Mouse (Mus musculus): ENCODE data around the gene Gm13420.

DNA sequence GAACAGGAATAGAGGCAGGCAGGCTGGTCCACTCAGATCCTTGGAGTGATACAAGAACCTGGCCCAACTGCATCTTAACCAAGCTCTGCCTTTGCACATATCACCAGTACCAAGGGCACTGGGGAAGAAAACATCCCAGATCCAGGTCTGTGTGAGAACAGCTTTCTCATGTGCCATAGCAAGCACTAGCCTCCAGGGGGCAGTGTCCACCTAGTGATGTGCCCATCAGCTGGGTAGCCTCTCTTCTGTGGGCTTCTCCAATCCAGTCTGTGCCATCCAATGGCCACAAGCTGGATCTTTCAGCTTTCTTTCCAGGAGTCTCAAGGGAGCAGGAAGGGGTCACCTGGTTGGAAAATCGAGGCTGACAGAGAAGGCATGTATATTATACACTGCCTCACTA, 13.3 kb upstream of the Gm13420 start:
- peak; percentile 97 for TF ChIP-seq CTCF (IDR thresholded peaks at IDR 0.05; ENCODE audit: insufficient read depth, low read length)
- TF ChIP-seq POLR2A (IDR thresholded peaks at IDR 0.05; ENCODE audit: borderline replicate concordance, extremely low read depth, low read depth, low read length): no peak

Data from lung, adult 2 months (tissue).